Mouse (Mus musculus): ENCODE measurements around the gene Cyfip1. TPM values are rescaled to one million over a fixed set of nuclear protein-coding genes. Genes with fewer than 3 reads are reported as not detected.

Cyfip1 gene
- polyA plus RNA-seq, 1 experiment from 2014 or later: 138 TPM

DNA sequence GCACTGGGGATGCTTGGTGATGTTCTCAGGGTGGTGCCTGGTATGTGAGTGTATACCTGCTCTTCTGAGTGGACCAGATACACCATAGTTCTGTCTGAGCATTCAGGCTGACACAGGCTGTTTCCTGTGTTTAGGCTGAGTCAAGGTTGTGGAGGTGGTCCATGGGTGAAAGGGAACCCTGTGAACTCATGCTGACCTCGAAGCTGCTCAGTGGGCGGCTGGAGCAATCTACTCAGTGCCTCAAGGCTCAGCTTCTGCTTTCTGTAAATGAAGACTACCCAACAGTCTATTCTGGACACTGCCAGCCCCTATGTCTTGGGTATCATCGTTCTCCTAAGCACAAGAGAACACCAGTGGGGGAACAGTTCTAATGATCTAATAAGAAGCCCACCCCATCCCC lies 14.1 kb downstream of the Cyfip1 start:
- Histone ChIP-seq H3K36me3 (ENCODE audit: insufficient read depth) (no peaks in the 10 kb centered on the region; the same call in 1 of the 2 replicates), H3K4me3 (ENCODE audit: low read depth, low read length) (no peak overlapping the region), H3K9ac (no peak overlapping the region), H3K27ac (ENCODE audit: low read depth) (no peak overlapping the region), H3K4me1 (ENCODE audit: insufficient read depth) (no peaks in the 10 kb centered on the region), H3K27me3 (ENCODE audit: insufficient read depth, low read length) (no peaks in the 10 kb centered on the region), H3K9me3 (ENCODE audit: low read depth, low read length) (no peaks in the 10 kb centered on the region), H3K4me2 (no peak overlapping the region)
- 83% methylated on average over 3 of the region's 3 CpGs for WGBS
- ATAC-seq (ENCODE audit: insufficient read depth) (no peak), DNase-seq (no peak)
- TF ChIP-seq CTCF (IDR thresholded peaks at IDR 0.05; ENCODE audit: low read depth): no peak

DNA sequence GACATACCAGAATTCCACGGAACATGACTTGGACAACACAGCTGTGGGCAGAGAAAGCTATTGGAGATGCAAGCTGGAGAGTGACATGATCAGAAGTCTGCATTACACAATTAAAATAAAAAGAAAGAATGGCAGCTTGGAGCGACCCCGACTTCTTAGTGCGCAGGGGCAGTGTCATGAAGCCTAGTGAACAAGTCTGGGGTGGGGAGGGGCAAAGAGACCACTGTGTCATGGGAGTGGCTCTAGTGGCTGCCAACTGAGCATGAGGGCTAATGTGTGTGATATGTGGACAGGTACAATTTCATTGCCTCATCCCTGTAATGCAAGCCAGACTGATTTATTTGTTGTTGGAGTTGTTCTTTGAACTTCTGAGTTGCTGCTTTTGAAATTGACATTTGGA lies 15.2 kb downstream of the Cyfip1 start:
- H3K27ac ChIP-seq (ENCODE audit: low read depth): no peak overlapping the region
- no peak for DNase-seq
- ATAC-seq (ENCODE audit: insufficient read depth): no peak

DNA sequence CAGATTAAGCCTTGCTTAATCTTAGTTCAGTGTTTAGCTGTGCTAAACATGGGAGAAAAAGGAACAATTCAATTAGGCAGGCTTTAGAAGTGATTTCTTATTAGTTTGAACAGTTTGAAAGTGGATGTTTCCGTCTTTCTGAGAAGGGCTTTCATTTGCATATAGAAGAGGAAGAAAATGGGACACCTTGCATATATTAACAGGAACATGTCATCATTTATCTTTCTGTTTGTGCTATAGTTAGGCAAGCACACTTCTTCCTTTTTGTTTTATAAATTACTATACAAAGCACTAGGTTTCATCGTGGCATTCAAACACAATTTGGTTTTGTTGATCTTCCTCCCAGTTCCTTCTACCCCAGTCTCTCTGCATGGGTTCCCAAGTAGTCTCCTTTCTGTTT lies 16.2 kb downstream of the Cyfip1 start:
- no peak overlapping the region for H3K4me2 ChIP-seq
- H3K9ac ChIP-seq: no peak overlapping the region
- no peaks in the 10 kb centered on the region; the same call in 1 of the 2 replicates for H3K36me3 ChIP-seq (ENCODE audit: insufficient read depth)
- TF ChIP-seq CTCF (IDR thresholded peaks at IDR 0.05; ENCODE audit: low read depth): no peak
- no peak overlapping the region for H3K27ac ChIP-seq (ENCODE audit: low read depth)
- no peaks in the 10 kb centered on the region for H3K27me3 ChIP-seq (ENCODE audit: insufficient read depth, low read length)
- no peak for ATAC-seq (ENCODE audit: insufficient read depth)
- no peaks in the 10 kb centered on the region for H3K4me1 ChIP-seq (ENCODE audit: insufficient read depth)
- 71% methylated on average over 2 of the region's 2 CpGs for WGBS
- H3K9me3 ChIP-seq (ENCODE audit: low read depth, low read length): no peaks in the 10 kb centered on the region
- DNase-seq: no peak
- no peak overlapping the region for H3K4me3 ChIP-seq (ENCODE audit: low read depth, low read length)

More for the DNA sequence above, 15.2 kb downstream of the Cyfip1 start:
- 97% methylated on average over 4 of the region's 4 CpGs for WGBS
- Histone ChIP-seq H3K9ac (no peak overlapping the region), H3K4me3 (ENCODE audit: low read depth, low read length) (no peak overlapping the region), H3K4me1 (ENCODE audit: insufficient read depth) (no peaks in the 10 kb centered on the region), H3K36me3 (ENCODE audit: insufficient read depth) (no peaks in the 10 kb centered on the region; the same call in 1 of the 2 replicates), H3K27me3 (ENCODE audit: insufficient read depth, low read length) (no peaks in the 10 kb centered on the region), H3K4me2 (no peak overlapping the region), H3K9me3 (ENCODE audit: low read depth, low read length) (no peaks in the 10 kb centered on the region)
- TF ChIP-seq CTCF (IDR thresholded peaks at IDR 0.05; ENCODE audit: low read depth): no peak

DNA sequence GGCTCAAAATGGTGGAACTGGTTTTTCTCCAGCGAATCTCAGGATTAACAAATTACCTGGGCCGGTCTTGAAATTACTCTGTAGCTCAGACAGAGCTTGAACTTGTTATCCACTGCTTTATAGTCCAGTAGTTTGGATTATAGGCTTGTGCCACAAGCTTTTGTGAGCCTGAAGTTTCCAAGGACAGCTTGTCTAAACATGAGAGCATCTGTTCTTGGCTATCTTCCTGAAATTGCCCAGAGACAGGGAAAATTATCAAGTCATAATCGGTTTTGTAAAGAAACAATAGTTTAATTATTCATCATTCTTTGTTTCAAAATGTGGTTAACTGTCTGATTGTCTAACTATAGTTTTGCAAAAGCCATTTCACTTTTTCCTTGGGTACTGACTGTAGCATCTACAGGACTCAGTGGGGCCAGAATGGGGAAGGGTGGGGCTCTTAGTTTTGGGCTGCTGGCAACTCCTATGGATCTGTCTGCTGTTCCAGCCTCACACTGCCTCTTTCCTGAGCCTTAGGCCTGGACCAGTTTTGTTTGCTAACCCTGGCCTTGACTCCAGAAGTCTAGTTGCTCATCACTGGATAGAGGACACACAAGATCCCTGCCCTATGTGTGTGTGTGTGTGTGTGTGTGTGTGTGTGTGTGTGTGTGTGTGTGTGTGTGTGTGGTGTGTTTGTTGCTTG lies 17.4 kb downstream of the Cyfip1 start:
- Histone ChIP-seq H3K4me3 (ENCODE audit: low read depth, low read length) (no peak overlapping the region), H3K4me2 (no peak overlapping the region), H3K9ac (no peak overlapping the region), H3K36me3 (ENCODE audit: insufficient read depth) (no peaks in the 10 kb centered on the region; the same call in 1 of the 2 replicates), H3K27ac (ENCODE audit: low read depth) (no peak overlapping the region), H3K4me1 (ENCODE audit: insufficient read depth) (no peaks in the 10 kb centered on the region), H3K9me3 (ENCODE audit: low read depth, low read length) (no peaks in the 10 kb centered on the region), H3K27me3 (ENCODE audit: insufficient read depth, low read length) (no peaks in the 10 kb centered on the region)
- no peak for TF ChIP-seq CTCF (IDR thresholded peaks at IDR 0.05; ENCODE audit: low read depth)
- ATAC-seq (ENCODE audit: insufficient read depth): no peak
- DNase-seq: no peak
- 75% methylated on average over 3 of the region's 3 CpGs for WGBS

DNA sequence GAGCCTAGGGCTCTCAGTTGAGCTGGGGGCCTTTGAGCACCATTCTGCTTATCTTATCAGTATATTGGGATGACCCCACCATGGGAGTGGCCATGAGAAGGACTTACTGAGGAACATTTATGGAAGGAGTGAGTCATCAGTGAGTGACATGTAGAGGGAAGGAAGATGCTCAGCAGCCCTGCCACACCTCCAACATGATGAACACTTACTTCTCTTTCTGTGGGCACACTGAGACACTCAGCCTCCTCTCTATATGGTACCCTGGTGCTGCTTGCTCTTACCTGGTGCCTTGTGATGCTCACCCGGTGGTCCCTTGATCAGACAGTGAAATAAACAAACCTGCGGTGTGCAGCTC lies 17.9 kb downstream of the Cyfip1 start:
- ATAC-seq (ENCODE audit: insufficient read depth) (no peak), DNase-seq (no peak)
- WGBS: 75% methylated on average over 2 of the region's 2 CpGs
- Histone ChIP-seq H3K27me3 (ENCODE audit: insufficient read depth, low read length) (no peaks in the 10 kb centered on the region), H3K27ac (ENCODE audit: low read depth) (no peak overlapping the region), H3K36me3 (ENCODE audit: insufficient read depth) (no peaks in the 10 kb centered on the region; the same call in 1 of the 2 replicates), H3K4me3 (ENCODE audit: low read depth, low read length) (no peak overlapping the region), H3K4me1 (ENCODE audit: insufficient read depth) (no peaks in the 10 kb centered on the region), H3K9ac (no peak overlapping the region), H3K9me3 (ENCODE audit: low read depth, low read length) (no peaks in the 10 kb centered on the region), H3K4me2 (no peak overlapping the region)
- no peak for TF ChIP-seq CTCF (IDR thresholded peaks at IDR 0.05; ENCODE audit: low read depth)

DNA sequence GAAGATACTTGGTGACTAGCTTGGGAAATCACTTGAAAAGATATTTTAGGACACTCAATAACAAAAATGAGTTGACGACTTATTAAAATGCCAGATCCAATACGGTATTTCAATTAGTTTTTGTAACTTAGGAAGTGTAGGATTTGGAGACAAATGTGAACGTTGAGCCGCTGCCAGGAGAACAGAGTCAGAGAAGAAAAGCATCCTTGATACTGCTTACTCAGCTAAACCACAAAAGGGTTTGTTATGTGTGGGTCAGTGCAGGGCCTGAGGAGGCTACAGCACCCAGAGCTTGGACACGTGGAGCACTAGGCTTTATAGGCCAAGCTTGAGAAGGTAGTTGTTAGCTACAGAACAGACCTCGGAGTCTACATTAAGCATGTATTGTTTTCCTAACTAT lies 18.4 kb downstream of the Cyfip1 start:
- no peaks in the 10 kb centered on the region for H3K9me3 ChIP-seq (ENCODE audit: low read depth, low read length)
- DNase-seq (no peak), ATAC-seq (ENCODE audit: insufficient read depth) (no peak)
- WGBS: 83% methylated on average over 6 of the region's 6 CpGs
- no peak overlapping the region for H3K9ac ChIP-seq
- TF ChIP-seq CTCF (IDR thresholded peaks at IDR 0.05; ENCODE audit: low read depth): no peak
- H3K27ac ChIP-seq (ENCODE audit: low read depth): no peak overlapping the region
- H3K4me3 ChIP-seq (ENCODE audit: low read depth, low read length): no peak overlapping the region
- no peak overlapping the region for H3K4me2 ChIP-seq
- H3K4me1 ChIP-seq (ENCODE audit: insufficient read depth): no peaks in the 10 kb centered on the region
- no peaks in the 10 kb centered on the region for H3K27me3 ChIP-seq (ENCODE audit: insufficient read depth, low read length)
- H3K36me3 ChIP-seq (ENCODE audit: insufficient read depth): no peaks in the 10 kb centered on the region; the same call in 1 of the 2 replicates

DNA sequence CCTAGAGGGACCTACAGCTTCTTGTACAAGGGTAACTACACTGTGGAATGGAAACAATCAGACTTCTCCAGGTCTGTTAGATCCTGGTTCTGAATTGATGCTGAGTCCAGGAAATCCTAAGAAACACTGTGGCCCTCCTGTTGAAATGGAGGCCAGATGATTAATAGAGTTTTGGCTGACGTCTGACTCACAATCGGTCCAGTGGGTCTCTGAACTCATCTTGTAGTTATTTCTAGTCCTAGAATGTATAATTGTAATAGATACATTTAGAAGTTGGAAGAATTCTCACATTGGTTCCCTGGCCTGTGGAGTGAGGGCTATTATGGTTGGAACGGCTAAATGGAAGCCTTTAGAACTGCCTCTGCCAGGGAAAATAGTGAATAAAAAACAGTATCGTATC lies 19.6 kb downstream of the Cyfip1 start:
- H3K9ac ChIP-seq: no peak overlapping the region
- TF ChIP-seq CTCF (IDR thresholded peaks at IDR 0.05; ENCODE audit: low read depth): no peak
- no peaks in the 10 kb centered on the region for H3K36me3 ChIP-seq (ENCODE audit: insufficient read depth)
- no peak overlapping the region for H3K4me3 ChIP-seq (ENCODE audit: low read depth, low read length)
- no peaks in the 10 kb centered on the region for H3K9me3 ChIP-seq (ENCODE audit: low read depth, low read length)
- no peak for DNase-seq
- 78% methylated on average over 4 of the region's 4 CpGs for WGBS
- no peaks in the 10 kb centered on the region for H3K27me3 ChIP-seq (ENCODE audit: insufficient read depth, low read length)
- H3K4me1 ChIP-seq (ENCODE audit: insufficient read depth): no peaks in the 10 kb centered on the region
- H3K4me2 ChIP-seq: no peak overlapping the region
- H3K27ac ChIP-seq (ENCODE audit: low read depth): no peak overlapping the region
- no peak for ATAC-seq (ENCODE audit: insufficient read depth)
